Mouse (Mus musculus) E14TG2a.4 (cell line): Measurements from ENCODE around the gene Shc1.

Source experiments
- CTCF ChIP-seq: conservative IDR thresholded peaks from 2 replicates; pipeline ENCODE4 v1.5.1; 2014; ENCODE audit warnings: low read length
- NANOG ChIP-seq: IDR thresholded peaks from 2 replicates; pipeline ENCODE4 v1.6.1; 2014; ENCODE audit warnings: borderline replicate concordance, low read length, mixed read lengths
- POU5F1 ChIP-seq: IDR thresholded peaks from 2 replicates; pipeline ENCODE4 v1.6.1; 2014; ENCODE audit warnings: low read length, borderline replicate concordance

DNA sequence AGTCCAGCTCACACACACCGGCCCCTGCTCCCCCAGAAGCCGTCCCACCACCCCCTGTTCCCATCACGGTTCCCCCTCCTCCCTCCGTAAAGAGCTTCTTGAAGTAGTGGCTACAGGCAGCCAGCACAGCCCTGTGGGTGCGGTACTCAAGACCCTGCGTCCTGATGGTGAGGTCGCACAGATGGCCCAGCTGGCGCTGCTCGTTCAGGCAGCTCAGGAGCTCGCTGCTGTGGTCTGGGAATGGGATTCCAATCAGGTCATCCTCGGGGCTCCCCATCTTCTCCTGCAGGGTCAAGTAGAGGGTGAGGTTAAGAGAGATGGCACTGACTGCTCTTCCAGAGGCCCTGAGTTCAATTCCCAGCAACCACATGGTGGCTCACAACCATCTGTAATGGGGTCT is 37.0 kb upstream of the Shc1 start:
- TF ChIP-seq CTCF (no peak), POU5F1 (no peak), NANOG (no peak)
